Mouse (Mus musculus) stomach, postnatal 0 days (tissue): Measurements from ENCODE around the gene Flnc. TPM values are rescaled to one million over a fixed set of nuclear protein-coding genes. Genes with fewer than 3 reads are reported as not detected.
"Not testable (repeated sequence)": the region's sequence is repeated elsewhere in the genome, so short reads cannot be mapped to it uniquely, and the experiment has no call there.

Experiments
- ATAC-seq: fragments of 200-750 bp; cut with Nextera tagmentation; 2 replicates; pipeline ENCODE4 v1.8.0; 2017; ENCODE audit not compliant: low FRiP score, low TSS enrichment
- DNase-seq: peaks from one replicate; pipeline ENCODE4 v3.0.0-alpha.2; 2016; ENCODE audit warnings: low spot score
- H3K27ac ChIP-seq: fragments of 300-500 bp; sonication (generic); replicated peaks from 2 replicates; pipeline ENCODE4 v1.5.1; 2014; ENCODE audit warnings: mild to moderate bottlenecking, control low read depth
- H3K27me3 ChIP-seq: fragments of 300-500 bp; sonication (generic); 2 replicates; pipeline ENCODE4 v1.6.1; 2014; ENCODE audit warnings: low read length; ENCODE audit not compliant: control insufficient read depth, insufficient read depth
- H3K36me3 ChIP-seq: fragments of 300-500 bp; sonication (generic); 2 replicates; pipeline ENCODE4 v1.6.1; 2014; ENCODE audit warnings: low read length, mixed read lengths; ENCODE audit not compliant: control insufficient read depth, insufficient read depth
- H3K4me1 ChIP-seq: fragments of 300-500 bp; sonication (generic); replicated peaks from 2 replicates; pipeline ENCODE4 v1.6.1; 2014; ENCODE audit warnings: antibody characterized with exemption; ENCODE audit not compliant: control insufficient read depth, insufficient read depth
- H3K4me2 ChIP-seq: fragments of 300-500 bp; sonication (generic); replicated peaks from 2 replicates; pipeline ENCODE4 v1.6.1; 2014; ENCODE audit warnings: low read depth, mild to moderate bottlenecking, control low read depth, moderate library complexity
- H3K4me3 ChIP-seq: fragments of 300-500 bp; sonication (generic); 2 replicates; pipeline ENCODE4 v1.5.1; 2014; ENCODE audit warnings: low read depth, low read length, control low read depth
- H3K9ac ChIP-seq: fragments of 300-500 bp; sonication (generic); 2 replicates; pipeline ENCODE4 v1.6.1; 2014; ENCODE audit warnings: mild to moderate bottlenecking, low read length, control low read depth, mixed read lengths
- H3K9me3 ChIP-seq: fragments of 300-500 bp; sonication (generic); 2 replicates; pipeline ENCODE4 v1.6.1; 2016; ENCODE audit warnings: low read length; ENCODE audit not compliant: control insufficient read depth
- CTCF ChIP-seq: IDR thresholded peaks from 2 replicates; pipeline ENCODE4 v1.5.1; 2016; ENCODE audit warnings: antibody characterized with exemption, low read depth, mild to moderate bottlenecking, moderate library complexity
- EP300 ChIP-seq: optimal IDR thresholded peaks from 2 replicates; pipeline ENCODE3; 2016; ENCODE audit warnings: antibody characterized with exemption
- WGBS: fragments of 180-500 bp; shearing (Covaris S2); extraction: QIAGEN DNeasy Blood & Tissue Kit; methylation state at CpG from one replicate; pipeline ENCODE4 v1.1.7; 2014; 5-methylcytosine and 5-hydroxymethylcytosine counted together
- polyA plus RNA-seq: library from polyadenylated mRNA; unstranded; fragments of >200 nt; fragmentation: Nextera tagmentation; extraction: Ambion mirVana; gene quantifications from 2 replicates; pipeline ENCODE4 v1.2.1, GENCODE M21; 2015

Flnc gene
- 5.5 and 5.9 TPM in 2 replicates for polyA plus RNA-seq

DNA sequence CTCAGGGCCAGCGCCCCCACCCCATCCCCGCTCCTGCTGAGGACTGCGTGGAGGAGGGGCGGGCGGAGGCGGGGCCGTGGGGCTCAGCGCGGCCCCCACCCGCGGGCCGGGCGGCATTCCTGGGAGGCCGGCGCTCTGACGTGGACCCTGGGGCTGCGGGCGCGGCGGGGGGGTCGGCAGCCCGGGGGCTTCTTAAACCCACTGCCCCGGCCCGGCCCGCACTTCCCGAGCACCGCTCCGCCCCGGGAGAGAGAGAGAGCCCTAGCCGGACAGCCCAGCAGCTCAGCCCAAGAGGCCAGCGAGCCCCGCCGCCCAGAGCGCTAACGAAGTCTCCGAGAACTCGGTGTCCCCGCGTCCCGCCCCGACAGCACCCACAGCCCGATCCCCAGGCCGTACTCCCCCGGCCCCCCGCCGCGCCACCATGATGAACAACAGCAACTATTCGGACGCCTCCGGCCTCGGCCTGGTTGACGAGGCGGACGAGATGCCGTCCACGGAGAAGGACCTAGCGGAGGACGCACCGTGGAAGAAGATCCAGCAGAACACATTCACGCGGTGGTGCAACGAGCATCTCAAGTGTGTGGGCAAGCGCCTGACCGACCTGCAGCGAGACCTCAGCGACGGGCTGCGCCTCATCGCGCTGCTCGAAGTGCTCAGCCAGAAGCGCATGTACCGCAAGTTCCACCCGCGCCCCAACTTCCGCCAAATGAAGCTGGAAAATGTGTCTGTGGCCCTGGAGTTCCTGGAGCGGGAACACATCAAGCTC is at the start of gene Flnc:
Gene Flnc, plus strand, starts transcription at position 219 of the 766 bp plus-strand sequence.
- peak within 1 kb of the TSS; percentile 69 for H3K4me2 ChIP-seq
- peak within 1 kb of the TSS; percentile 85 for H3K27ac ChIP-seq
- ATAC-seq = peak; percentile 40; the same call in 1 of the 2 replicates
- peak within 1 kb of the TSS; percentile 75 for H3K9ac ChIP-seq
- under 1% methylated on average over 72 of the region's 77 CpGs for WGBS
- peak within 1 kb of the TSS; percentile 62 for H3K4me3 ChIP-seq
- DNase-seq = peak; percentile 41
- TF ChIP-seq EP300 (no peak), CTCF (no peak)
- no peaks in the 10 kb centered on the region for H3K4me1 ChIP-seq
- no peaks in the 10 kb centered on the region for H3K36me3 ChIP-seq
- H3K27me3 ChIP-seq = peaks cover 3% of the 10 kb centered on the region; the same call in 1 of the 2 replicates
- H3K9me3 ChIP-seq = no peaks in the 10 kb centered on the region

GRCm38 (mm10) chr6:29388052-29388518 is 45.0 kb upstream of the Flnc start, which contains the start of gene Opn1sw:
Gene Opn1sw (minus strand): TSS chr6:29388468.
- peak; percentile 69 for DNase-seq
- ATAC-seq = peak; percentile 70
- Histone ChIP-seq H3K9ac (peak within 1 kb of the TSS; percentile 13; the same call in 1 of the 2 replicates), H3K9me3 (no peaks in the 10 kb centered on the region), H3K4me3 (peak within 1 kb of the TSS; percentile 27), H3K4me2 (peak within 1 kb of the TSS; percentile 42), H3K4me1 (peaks cover 4% of the 10 kb centered on the region; the same call in 1 of the 2 replicates), H3K36me3 (no peaks in the 10 kb centered on the region), H3K27me3 (no peaks in the 10 kb centered on the region), H3K27ac (peak within 1 kb of the TSS; percentile 87)
- 4% methylated on average over 12 of the region's 12 CpGs for WGBS
- no peak for TF ChIP-seq EP300

GRCm38 (mm10) chr6:29388606-29389080 is 44.4 kb upstream of the Flnc start:
- Histone ChIP-seq H3K27me3 (no peaks in the 10 kb centered on the region), H3K27ac (peak overlapping the region; percentile 87), H3K36me3 (no peaks in the 10 kb centered on the region), H3K4me2 (peak overlapping the region; percentile 42), H3K4me1 (peaks cover 4% of the 10 kb centered on the region; the same call in 1 of the 2 replicates), H3K9me3 (no peaks in the 10 kb centered on the region), H3K9ac (no peak overlapping the region; the same call in 1 of the 2 replicates), H3K4me3 (peak overlapping the region; percentile 27)
- DNase-seq (peak; percentile 83), ATAC-seq (peak; percentile 92)
- no peak for TF ChIP-seq EP300
- TF ChIP-seq CTCF = no peak
- 3% methylated on average over 11 of the region's 11 CpGs for WGBS

- ATAC-seq (no peak), DNase-seq (no peak)
- Histone ChIP-seq H3K27me3 (no peaks in the 10 kb centered on the region), H3K9me3 (no peaks in the 10 kb centered on the region), H3K27ac (no peak overlapping the region), H3K9ac (no peak overlapping the region), H3K4me2 (no peak overlapping the region), H3K4me1 (peaks cover 4% of the 10 kb centered on the region; the same call in 1 of the 2 replicates), H3K36me3 (no peaks in the 10 kb centered on the region), H3K4me3 (no peak overlapping the region)
- 44% methylated on average over 9 of the region's 9 CpGs for WGBS
- no peak for TF ChIP-seq EP300
- TF ChIP-seq CTCF = no peak
These were observed 43.6 kb upstream of the Flnc start for GRCm38 (mm10) chr6:29389425-29389824.

GRCm38 (mm10) chr6:29390500-29390899 is 42.6 kb upstream of the Flnc start:
- H3K4me3 ChIP-seq, H3K9ac ChIP-seq, H3K4me1 ChIP-seq, H3K27me3 ChIP-seq, H3K4me2 ChIP-seq, H3K27ac ChIP-seq, H3K9me3 ChIP-seq, ATAC-seq, DNase-seq, H3K36me3 ChIP-seq: not testable (repeated sequence)
- 77% methylated on average over 1 of the region's 1 CpGs for WGBS

DNA sequence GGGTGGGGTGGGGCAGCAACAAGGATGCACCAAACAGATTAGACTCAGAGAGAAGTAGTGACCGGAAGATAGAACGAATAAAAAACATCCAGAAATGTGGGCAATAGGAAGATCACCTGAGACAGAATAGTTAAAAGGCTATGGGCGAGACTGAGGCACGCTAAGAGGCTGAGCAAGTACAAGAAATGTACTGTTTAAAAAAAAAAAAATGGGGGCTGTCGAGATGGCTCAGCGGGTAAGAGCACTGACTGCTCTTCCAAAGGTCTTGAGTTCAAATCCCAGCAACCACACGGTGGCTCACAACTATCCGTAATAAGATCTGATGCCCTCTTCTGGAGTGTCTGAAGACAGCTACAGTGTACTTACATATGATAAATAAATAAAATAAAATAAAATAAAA is 41.8 kb upstream of the Flnc start:
- DNase-seq, H3K4me1 ChIP-seq, H3K27ac ChIP-seq, H3K9me3 ChIP-seq, H3K4me3 ChIP-seq, H3K4me2 ChIP-seq, H3K27me3 ChIP-seq, H3K9ac ChIP-seq, ATAC-seq, H3K36me3 ChIP-seq: not testable (repeated sequence)
- WGBS = 65% methylated on average over 8 of the region's 8 CpGs
